Mouse (Mus musculus): ENCODE data around the gene Uchl5. TPM values are rescaled to one million over a fixed set of nuclear protein-coding genes. Genes with fewer than 3 reads are reported as not detected.

Uchl5 gene
- 58.1 TPM for polyA plus RNA-seq (2014; fragmentation: Illumina TruSeq; extraction: RNeasy Lipid Tissue Mini Kit (QIAGEN cat#74804); ENCODE audit: low read depth, low replicate concordance)

DNA sequence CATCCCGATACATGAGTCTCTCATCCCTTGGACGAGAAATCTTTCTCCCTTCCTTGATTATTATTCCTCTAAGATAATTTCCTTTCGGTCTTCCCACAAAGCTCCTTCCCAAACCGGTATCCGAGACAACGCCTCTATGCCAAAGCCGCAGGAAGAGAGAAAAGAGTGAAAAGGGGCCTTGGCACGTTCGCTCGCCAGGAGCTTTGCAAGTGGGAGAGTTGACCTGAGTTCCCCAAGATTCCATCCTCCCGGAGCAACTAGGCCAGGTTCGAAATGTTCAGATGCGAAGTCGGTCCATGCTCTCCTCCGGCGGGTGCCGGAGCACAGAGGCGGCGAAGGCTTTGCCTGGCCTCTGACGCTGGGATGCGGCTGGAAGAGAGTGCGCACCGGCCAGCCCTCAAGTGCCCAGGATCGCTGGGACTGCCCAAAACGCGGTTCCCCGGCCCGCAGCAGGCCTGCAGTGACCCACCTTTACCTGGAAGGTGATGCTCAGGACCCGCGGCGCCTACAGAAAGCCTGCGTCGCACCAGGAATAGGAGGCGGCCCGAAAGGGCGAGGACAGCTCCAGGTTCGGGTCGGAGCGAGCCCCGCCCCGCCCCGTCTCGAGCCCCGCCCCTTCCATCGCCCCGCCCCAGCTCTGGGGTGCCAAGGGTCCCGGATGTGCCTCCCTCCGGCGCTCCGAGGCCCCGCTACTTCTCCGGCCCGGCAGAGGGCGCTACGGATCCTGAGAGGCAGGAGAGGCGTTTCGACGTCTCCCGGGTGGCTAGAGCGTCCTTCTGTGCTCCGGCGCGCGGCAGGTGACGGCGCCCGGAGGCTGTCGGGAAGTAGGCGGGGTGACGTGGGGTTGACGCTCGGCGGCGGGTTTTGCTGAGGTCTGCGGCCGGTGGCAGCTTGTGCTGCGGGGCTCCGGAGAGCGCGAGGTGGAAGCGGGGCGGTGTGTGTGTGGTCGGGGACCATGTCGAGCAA lies at the start of gene Uchl5, which contains the start of gene Trove2:
TSS of gene Uchl5 (plus strand) at position 827 of the 966 bp plus-strand sequence.
TSS of gene Trove2 (minus strand) at position 623 of the 966 bp plus-strand sequence.

Other genes with a start within 250 kb of the Uchl5 start
- gene B3galt2, start 136.6 kb upstream of the Uchl5 start, polyA plus RNA-seq (2014; fragmentation: Illumina TruSeq; extraction: RNeasy Lipid Tissue Mini Kit (QIAGEN cat#74804); ENCODE audit: low read depth, low replicate concordance) = not detected
- gene Cdc73, start 74.4 kb upstream of the Uchl5 start, polyA plus RNA-seq (2014; fragmentation: Illumina TruSeq; extraction: RNeasy Lipid Tissue Mini Kit (QIAGEN cat#74804); ENCODE audit: low read depth, low replicate concordance) = 31.3 TPM
- 72.1 TPM for gene Glrx2, start 60.9 kb upstream of the Uchl5 start, polyA plus RNA-seq (2014; fragmentation: Illumina TruSeq; extraction: RNeasy Lipid Tissue Mini Kit (QIAGEN cat#74804); ENCODE audit: low read depth, low replicate concordance)
- 3.8 TPM for gene Trove2, start 204 bp upstream of the Uchl5 start, polyA plus RNA-seq (2014; fragmentation: Illumina TruSeq; extraction: RNeasy Lipid Tissue Mini Kit (QIAGEN cat#74804); ENCODE audit: low read depth, low replicate concordance)
- 9.4 TPM for gene Rgs2, start 226.9 kb downstream of the Uchl5 start, polyA plus RNA-seq (2014; fragmentation: Illumina TruSeq; extraction: RNeasy Lipid Tissue Mini Kit (QIAGEN cat#74804); ENCODE audit: low read depth, low replicate concordance)